Mouse (Mus musculus) erythroblast, embryonic 14.5 days (primary cell): Measurements from ENCODE around the gene Ifna11. TPM values are rescaled to one million over a fixed set of nuclear protein-coding genes. Genes with fewer than 3 reads are reported as not detected.
"Not testable (repeated sequence)": the region's sequence is repeated elsewhere in the genome, so short reads cannot be mapped to it uniquely, and the experiment has no call there.

Source experiments
- H3K27me3 ChIP-seq: 2 replicates; pipeline ENCODE4 v1.6.1; 2012; ENCODE audit warnings: inconsistent platforms; ENCODE audit not compliant: control insufficient read depth
- H3K36me3 ChIP-seq: 2 replicates; pipeline ENCODE4 v1.6.1; 2012; ENCODE audit warnings: mild to moderate bottlenecking, inconsistent platforms; ENCODE audit not compliant: control insufficient read depth
- H3K4me1 ChIP-seq: 2 replicates; pipeline ENCODE4 v1.6.1; 2012; ENCODE audit warnings: inconsistent platforms; ENCODE audit not compliant: control insufficient read depth
- H3K4me3 ChIP-seq: replicated peaks from 2 replicates; pipeline ENCODE3; 2012; ENCODE audit warnings: moderate library complexity, mild to moderate bottlenecking, inconsistent platforms
- H3K9me3 ChIP-seq: 2 replicates; pipeline ENCODE4 v1.6.1; 2012; ENCODE audit warnings: low read length, inconsistent platforms, mixed read lengths; ENCODE audit not compliant: control insufficient read depth
- GATA1 ChIP-seq: IDR thresholded peaks from 2 replicates; pipeline ENCODE4 v1.6.1; 2012; ENCODE audit warnings: low read length, inconsistent platforms, mixed read lengths
- TAL1 ChIP-seq: IDR thresholded peaks from 3 replicates; pipeline ENCODE4 v1.6.1; 2012; ENCODE audit warnings: low read length, inconsistent platforms, mixed read lengths
- polyA plus RNA-seq: library from polyadenylated mRNA; stranded (reverse); fragments of >175 nt; gene quantifications from 2 replicates; pipeline ENCODE4 v1.2.3, GENCODE M21; 2012

Ifna11 gene
- not detected in 2 replicates for polyA plus RNA-seq

GRCm38 (mm10) chr4:88819659-88820058, at the start of gene Ifna11:
Gene Ifna11, plus strand, starts transcription at chr4:88819959.
- no peaks in the 10 kb centered on the region for H3K27me3 ChIP-seq
- no peak for TF ChIP-seq GATA1
- TF ChIP-seq TAL1: no peak
- no peaks in the 10 kb centered on the region for H3K36me3 ChIP-seq
- no peaks in the 10 kb centered on the region for H3K4me1 ChIP-seq
- H3K4me3 ChIP-seq: no peak within 1 kb of the TSS
- H3K9me3 ChIP-seq: no peaks in the 10 kb centered on the region

DNA sequence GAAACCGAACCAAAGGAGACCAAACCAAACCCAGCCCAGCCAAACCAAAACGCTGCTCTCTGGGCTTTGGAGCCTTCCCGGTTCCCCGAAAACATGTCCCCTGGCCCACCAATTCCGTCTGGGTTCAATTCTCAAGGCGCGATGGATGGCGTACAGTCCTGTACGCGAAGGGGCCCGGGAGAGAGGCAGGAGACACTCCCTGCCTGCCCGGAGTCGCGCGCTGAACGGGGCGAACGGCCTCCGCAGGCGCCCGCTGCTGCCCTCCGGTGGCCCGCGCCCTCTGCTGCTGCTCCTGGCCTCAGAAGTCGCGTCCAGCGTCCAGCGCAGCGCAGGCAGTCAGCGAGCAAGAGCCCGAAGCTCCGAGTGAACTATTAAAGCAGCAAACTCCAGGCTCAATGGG, 46.2 kb upstream of the Ifna11 start, which contains the start of gene Gm13290:
Gm13290 (plus strand) TSS at position 301 of the 400 bp plus-strand sequence.
- H3K9me3 ChIP-seq, H3K27me3 ChIP-seq, H3K36me3 ChIP-seq, H3K4me1 ChIP-seq, H3K4me3 ChIP-seq: not testable (repeated sequence)

DNA sequence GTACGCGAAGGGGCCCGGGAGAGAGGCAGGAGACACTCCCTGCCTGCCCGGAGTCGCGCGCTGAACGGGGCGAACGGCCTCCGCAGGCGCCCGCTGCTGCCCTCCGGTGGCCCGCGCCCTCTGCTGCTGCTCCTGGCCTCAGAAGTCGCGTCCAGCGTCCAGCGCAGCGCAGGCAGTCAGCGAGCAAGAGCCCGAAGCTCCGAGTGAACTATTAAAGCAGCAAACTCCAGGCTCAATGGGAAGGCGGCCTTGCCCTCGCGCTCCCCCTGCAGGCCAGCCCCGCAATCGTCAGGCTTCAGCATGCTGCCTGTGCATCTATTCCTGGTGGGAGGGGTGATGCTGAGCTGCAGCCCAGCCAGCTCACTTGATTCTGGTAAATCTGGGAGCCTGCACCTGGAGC, 43.1 kb upstream of the Ifna11 start, which contains the start of gene Gm13289:
Gm13289 (plus strand) TSS at position 301 of the 400 bp plus-strand sequence.
- H3K9me3 ChIP-seq, H3K27me3 ChIP-seq, H3K36me3 ChIP-seq, H3K4me3 ChIP-seq, H3K4me1 ChIP-seq: not testable (repeated sequence)

- not testable (repeated sequence) for H3K27me3 ChIP-seq, H3K4me1 ChIP-seq, H3K4me3 ChIP-seq, H3K9me3 ChIP-seq, H3K36me3 ChIP-seq
These were observed 40.2 kb upstream of the Ifna11 start, which contains the start of gene Gm13272 for GRCm38 (mm10) chr4:88779550-88779949. Gene Gm13272, plus strand, starts transcription at chr4:88779850.

GRCm38 (mm10) chr4:88780320-88780719, 39.4 kb upstream of the Ifna11 start:
- H3K4me1 ChIP-seq, H3K27me3 ChIP-seq, H3K4me3 ChIP-seq, H3K9me3 ChIP-seq, H3K36me3 ChIP-seq: not testable (repeated sequence)

DNA sequence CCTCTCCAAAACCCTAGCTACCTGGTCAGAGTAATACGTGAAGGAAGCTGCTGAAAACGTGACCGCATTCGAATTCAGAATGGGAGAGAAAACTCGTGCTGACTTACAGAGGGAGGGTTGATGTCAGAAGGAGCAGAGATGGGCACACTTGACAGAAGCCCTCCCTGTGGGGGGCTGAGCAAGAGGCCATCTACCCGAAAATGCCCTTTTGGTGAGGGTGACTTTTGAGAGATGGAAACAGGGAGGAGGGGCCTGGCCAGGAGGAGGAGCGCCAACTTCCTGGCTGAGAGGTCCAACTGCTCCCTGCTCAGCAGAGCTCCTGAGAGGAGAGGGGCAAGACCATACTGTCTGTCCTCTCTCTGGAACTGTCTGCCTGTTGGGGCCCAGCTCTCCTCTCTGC, 37.9 kb upstream of the Ifna11 start, which contains the start of gene Ifnz:
Ifnz (plus strand) TSS at position 301 of the 400 bp plus-strand sequence.
- H3K9me3 ChIP-seq, H3K4me3 ChIP-seq, H3K27me3 ChIP-seq, H3K36me3 ChIP-seq, H3K4me1 ChIP-seq: not testable (repeated sequence)

DNA sequence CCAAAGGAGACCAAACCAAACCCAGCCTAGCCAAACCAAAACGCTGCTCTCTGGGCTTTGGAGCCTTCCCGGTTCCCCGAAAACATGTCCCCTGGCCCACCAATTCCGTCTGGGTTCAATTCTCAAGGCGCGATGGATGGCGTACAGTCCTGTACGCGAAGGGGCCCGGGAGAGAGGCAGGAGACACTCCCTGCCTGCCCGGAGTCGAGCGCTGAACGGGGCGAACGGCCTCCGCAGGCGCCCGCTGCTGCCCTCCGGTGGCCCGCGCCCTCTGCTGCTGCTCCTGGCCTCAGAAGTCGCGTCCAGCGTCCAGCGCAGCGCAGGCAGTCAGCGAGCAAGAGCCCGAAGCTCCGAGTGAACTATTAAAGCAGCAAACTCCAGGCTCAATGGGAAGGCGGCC, 37.4 kb upstream of the Ifna11 start:
- H3K4me3 ChIP-seq, H3K36me3 ChIP-seq, H3K9me3 ChIP-seq, H3K4me1 ChIP-seq, H3K27me3 ChIP-seq: not testable (repeated sequence)

GRCm38 (mm10) chr4:88785409-88785808, 34.4 kb upstream of the Ifna11 start, which contains the start of gene Gm13276:
Gene Gm13276, plus strand, starts transcription at chr4:88785709.
- H3K4me3 ChIP-seq: not testable (repeated sequence)

DNA sequence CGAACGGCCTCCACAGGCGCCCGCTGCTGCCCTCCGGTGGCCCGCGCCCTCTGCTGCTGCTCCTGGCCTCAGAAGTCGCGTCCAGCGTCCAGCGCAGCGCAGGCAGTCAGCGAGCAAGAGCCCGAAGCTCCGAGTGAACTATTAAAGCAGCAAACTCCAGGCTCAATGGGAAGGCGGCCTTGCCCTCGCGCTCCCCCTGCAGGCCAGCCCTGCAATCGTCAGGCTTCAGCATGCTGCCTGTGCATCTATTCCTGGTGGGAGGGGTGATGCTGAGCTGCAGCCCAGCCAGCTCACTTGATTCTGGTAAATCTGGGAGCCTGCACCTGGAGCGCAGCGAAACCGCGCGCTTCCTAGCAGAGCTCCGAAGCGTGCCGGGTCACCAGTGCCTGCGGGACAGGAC, 31.4 kb upstream of the Ifna11 start, which contains the start of gene Gm13277:
Gm13277 (plus strand) TSS at position 231 of the 400 bp plus-strand sequence.
- not testable (repeated sequence) for H3K4me1 ChIP-seq, H3K9me3 ChIP-seq, H3K27me3 ChIP-seq, H3K36me3 ChIP-seq, H3K4me3 ChIP-seq

More at GRCm38 (mm10) chr4:88785409-88785808, 34.4 kb upstream of the Ifna11 start, which contains the start of gene Gm13276:
- H3K4me1 ChIP-seq, H3K9me3 ChIP-seq, H3K27me3 ChIP-seq, H3K36me3 ChIP-seq: not testable (repeated sequence)

DNA sequence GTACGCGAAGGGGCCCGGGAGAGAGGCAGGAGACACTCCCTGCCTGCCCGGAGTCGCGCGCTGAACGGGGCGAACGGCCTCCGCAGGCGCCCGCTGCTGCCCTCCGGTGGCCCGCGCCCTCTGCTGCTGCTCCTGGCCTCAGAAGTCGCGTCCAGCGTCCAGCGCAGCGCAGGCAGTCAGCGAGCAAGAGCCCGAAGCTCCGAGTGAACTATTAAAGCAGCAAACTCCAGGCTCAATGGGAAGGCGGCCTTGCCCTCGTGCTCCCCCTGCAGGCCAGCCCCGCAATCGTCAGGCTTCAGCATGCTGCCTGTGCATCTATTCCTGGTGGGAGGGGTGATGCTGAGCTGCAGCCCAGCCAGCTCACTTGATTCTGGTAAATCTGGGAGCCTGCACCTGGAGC, 28.5 kb upstream of the Ifna11 start, which contains the start of gene Gm13278:
Gm13278 (plus strand) TSS at position 301 of the 400 bp plus-strand sequence.
- H3K4me1 ChIP-seq, H3K4me3 ChIP-seq: not testable (repeated sequence)

GRCm38 (mm10) chr4:88793936-88794675, 25.7 kb upstream of the Ifna11 start, which contains the start of gene Gm13275:
Gene Gm13275, plus strand, starts transcription at chr4:88794487.
- not testable (repeated sequence) for H3K4me1 ChIP-seq, H3K27me3 ChIP-seq

More for the DNA sequence above, 28.5 kb upstream of the Ifna11 start, which contains the start of gene Gm13278:
- H3K36me3 ChIP-seq, H3K9me3 ChIP-seq, H3K27me3 ChIP-seq: not testable (repeated sequence)

DNA sequence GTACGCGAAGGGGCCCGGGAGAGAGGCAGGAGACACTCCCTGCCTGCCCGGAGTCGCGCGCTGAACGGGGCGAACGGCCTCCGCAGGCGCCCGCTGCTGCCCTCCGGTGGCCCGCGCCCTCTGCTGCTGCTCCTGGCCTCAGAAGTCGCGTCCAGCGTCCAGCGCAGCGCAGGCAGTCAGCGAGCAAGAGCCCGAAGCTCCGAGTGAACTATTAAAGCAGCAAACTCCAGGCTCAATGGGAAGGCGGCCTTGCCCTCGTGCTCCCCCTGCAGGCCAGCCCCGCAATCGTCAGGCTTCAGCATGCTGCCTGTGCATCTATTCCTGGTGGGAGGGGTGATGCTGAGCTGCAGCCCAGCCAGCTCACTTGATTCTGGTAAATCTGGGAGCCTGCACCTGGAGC, 22.7 kb upstream of the Ifna11 start, which contains the start of gene Gm13279:
Gm13279 (plus strand) TSS at position 301 of the 400 bp plus-strand sequence.
- H3K9me3 ChIP-seq, H3K27me3 ChIP-seq, H3K4me1 ChIP-seq, H3K36me3 ChIP-seq, H3K4me3 ChIP-seq: not testable (repeated sequence)

More at GRCm38 (mm10) chr4:88793936-88794675, 25.7 kb upstream of the Ifna11 start, which contains the start of gene Gm13275:
- H3K36me3 ChIP-seq, H3K4me3 ChIP-seq, H3K9me3 ChIP-seq: not testable (repeated sequence)

- not testable (repeated sequence) for H3K9me3 ChIP-seq, H3K36me3 ChIP-seq, H3K4me3 ChIP-seq
These were observed 20.4 kb upstream of the Ifna11 start, which contains the start of gene Gm13285 for GRCm38 (mm10) chr4:88799365-88799764. Gene Gm13285, plus strand, starts transcription at chr4:88799665.

GRCm38 (mm10) chr4:88802954-88803353, 16.8 kb upstream of the Ifna11 start, which contains the start of gene Gm13287:
Gene Gm13287, plus strand, starts transcription at chr4:88803254.
- not testable (repeated sequence) for H3K36me3 ChIP-seq, H3K4me1 ChIP-seq, H3K4me3 ChIP-seq, H3K9me3 ChIP-seq, H3K27me3 ChIP-seq

More at GRCm38 (mm10) chr4:88799365-88799764, 20.4 kb upstream of the Ifna11 start, which contains the start of gene Gm13285:
- not testable (repeated sequence) for H3K27me3 ChIP-seq, H3K4me1 ChIP-seq
